16 mouse cellular contexts compared by ENCODE assay signal in the genomic region with DNA sequence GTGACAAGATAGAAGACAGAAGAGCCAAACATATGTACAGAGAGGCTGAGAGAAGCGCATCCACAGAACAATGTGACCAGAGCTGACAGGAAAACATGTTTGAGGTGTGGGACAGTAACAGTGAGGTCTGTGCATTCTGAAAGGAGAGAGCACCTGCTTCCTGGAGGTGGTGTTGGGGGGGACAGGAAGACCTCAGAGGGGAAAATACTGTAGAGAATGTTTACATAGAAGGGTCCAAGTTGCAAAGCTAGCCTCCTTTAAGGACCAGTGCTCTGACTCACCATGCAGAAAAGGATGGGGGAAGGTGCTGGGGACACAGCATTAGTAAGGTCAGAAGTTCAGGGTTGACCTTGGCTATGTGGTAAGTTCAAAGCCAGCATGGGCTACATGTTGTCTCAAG.
"Had no signal": no experiment of that assay in that cellular context is flagged by ENCODE, and none has a peak within 500 bp of the region (broad histone marks: within the 10 kb centered on the region; RNA-seq: fewer than 3 reads in every experiment).

No protein-coding gene starts in this region.

- H3K36me3 ChIP-seq: neural tube, embryonic 13.5 days; neural tube, embryonic 15.5 days; stomach, embryonic 15.5 days had no signal

- H3K4me1 ChIP-seq: neural tube, embryonic 13.5 days; neural tube, embryonic 15.5 days; stomach, embryonic 15.5 days had no signal

- H3K27ac ChIP-seq: neural tube, embryonic 13.5 days; neural tube, embryonic 15.5 days; stomach, embryonic 15.5 days; stomach, postnatal 0 days had no signal

- H3K27me3 ChIP-seq: neural tube, embryonic 13.5 days; neural tube, embryonic 15.5 days; stomach, embryonic 15.5 days had no signal

- H3K9ac ChIP-seq: neural tube, embryonic 13.5 days; neural tube, embryonic 15.5 days; stomach, embryonic 15.5 days had no signal

- H3K9me3 ChIP-seq: neural tube, embryonic 13.5 days; neural tube, embryonic 15.5 days; stomach, embryonic 15.5 days had no signal

- DNase-seq: retina, postnatal 1 day; right cerebral cortex, adult 18-20 months; right cerebral cortex, postnatal 14 days; right cerebral cortex, postnatal 25 days; right cerebral cortex, postnatal 4 days; spleen, adult 18-20 months; thymus, adult 18-20 months; thymus, adult 2 months; thymus, postnatal 14 days; thymus, postnatal 25 days; thymus, postnatal 36 days; thymus, postnatal 4 days had no signal

- H3K4me3 ChIP-seq: neural tube, embryonic 13.5 days; neural tube, embryonic 15.5 days; stomach, embryonic 15.5 days had no signal

- H3K4me2 ChIP-seq: neural tube, embryonic 13.5 days; neural tube, embryonic 15.5 days; stomach, embryonic 15.5 days had no signal
